Mouse (Mus musculus) cerebellum, adult 2 months (tissue): ENCODE measurements at regions not wholly inside any gene's neighbourhood (a gene's known extent, or its start where the extent isn't known, plus 50 kb on each side); places are given as distances from the start of the nearest gene placed in this dataset.

Experiments
- CTCF ChIP-seq: fragments of 200-500 bp; IDR thresholded peaks from 2 replicates; pipeline ENCODE4 v1.5.1; 2011; ENCODE audit warnings: low read depth, mild to moderate bottlenecking, control low read depth, low read length, moderate library complexity, borderline replicate concordance; ENCODE audit not compliant: insufficient read depth
- POLR2A ChIP-seq: fragments of 200-500 bp; IDR thresholded peaks from 2 replicates; pipeline ENCODE4 v1.6.1; 2011; ENCODE audit warnings: low read length, control low read depth, borderline replicate concordance; ENCODE audit not compliant: insufficient read depth

DNA sequence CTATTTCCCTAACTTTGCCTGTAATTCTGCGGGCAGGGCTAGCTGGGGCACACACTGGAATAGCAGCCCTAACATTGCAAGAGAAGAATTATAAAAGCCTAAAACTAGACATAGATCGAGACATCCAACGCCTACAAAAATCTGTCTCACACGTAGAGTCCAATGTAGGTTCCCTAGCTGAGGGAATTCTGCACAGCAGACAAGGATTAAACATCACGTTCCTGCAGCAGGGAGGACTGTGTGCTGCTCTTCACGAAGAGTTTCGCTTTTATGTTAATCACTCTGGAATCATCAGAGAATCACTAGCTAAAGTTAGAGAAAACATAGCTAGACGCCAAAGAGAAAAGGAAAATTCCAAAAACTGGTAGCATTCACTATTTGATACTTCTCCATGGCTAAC lies 1106.9 kb downstream of the Tbl1xr1 start:
- TF ChIP-seq POLR2A = no peak
- no peak for TF ChIP-seq CTCF
